Mouse (Mus musculus) midbrain, embryonic 13.5 days (tissue): ENCODE measurements around the gene Samd4. TPM values are rescaled to one million over a fixed set of nuclear protein-coding genes. Genes with fewer than 3 reads are reported as not detected.
"Not testable (repeated sequence)": the region's sequence is repeated elsewhere in the genome, so short reads cannot be mapped to it uniquely, and the experiment has no call there.

Experiments
- ATAC-seq: fragments of 200-750 bp; cut with Nextera tagmentation; 2 replicates; pipeline ENCODE4 v1.8.0; 2017; ENCODE audit warnings: mild to moderate bottlenecking, moderate TSS enrichment, moderate library complexity
- H3K27ac ChIP-seq: fragments of 300-500 bp; sonication (generic); 2 replicates; pipeline ENCODE4 v1.5.1; 2015; ENCODE audit warnings: inconsistent platforms, mild to moderate bottlenecking, moderate library complexity
- H3K27me3 ChIP-seq: fragments of 300-500 bp; sonication (generic); 2 replicates; pipeline ENCODE4 v1.6.1; 2015; ENCODE audit warnings: mild to moderate bottlenecking, inconsistent platforms
- H3K36me3 ChIP-seq: fragments of 300-500 bp; sonication (generic); 2 replicates; pipeline ENCODE4 v1.6.1; 2015; ENCODE audit warnings: mild to moderate bottlenecking, inconsistent platforms
- H3K4me1 ChIP-seq: fragments of 300-500 bp; sonication (generic); replicated peaks from 2 replicates; pipeline ENCODE4 v1.6.1; 2015; ENCODE audit warnings: inconsistent platforms
- H3K4me2 ChIP-seq: fragments of 300-500 bp; sonication (generic); replicated peaks from 2 replicates; pipeline ENCODE4 v1.6.1; 2015; ENCODE audit warnings: moderate library complexity, mild to moderate bottlenecking, inconsistent platforms
- H3K4me3 ChIP-seq: fragments of 300-500 bp; sonication (generic); replicated peaks from 2 replicates; pipeline ENCODE4 v1.5.1; 2015; ENCODE audit warnings: mild to moderate bottlenecking, inconsistent platforms
- H3K9ac ChIP-seq: fragments of 300-500 bp; sonication (generic); replicated peaks from 2 replicates; pipeline ENCODE4 v1.6.1; 2015; ENCODE audit warnings: mild to moderate bottlenecking, inconsistent platforms
- H3K9me3 ChIP-seq: fragments of 300-500 bp; sonication (generic); 2 replicates; pipeline ENCODE4 v1.6.1; 2016; ENCODE audit warnings: mild to moderate bottlenecking, inconsistent platforms
- WGBS: fragments of 180-500 bp; shearing (Covaris S2); methylation state at CpG from one replicate; pipeline ENCODE4 v1.1.7; 2015; 5-methylcytosine and 5-hydroxymethylcytosine counted together
- polyA plus RNA-seq: library from polyadenylated mRNA; unstranded; fragments of >200 nt; fragmentation: Nextera tagmentation; extraction: Ambion mirVana; gene quantifications from 2 replicates; pipeline ENCODE4 v1.2.1, GENCODE M21; 2015

The Samd4 gene
- polyA plus RNA-seq, 1 experiment from 2014 or later: 4.3 TPM

GRCm38 (mm10) chr14:47105755-47106154 lies 223.1 kb downstream of the Samd4 start:
- Histone ChIP-seq H3K4me3 (no peak overlapping the region), H3K36me3 (no peaks in the 10 kb centered on the region), H3K9me3 (no peaks in the 10 kb centered on the region), H3K27me3 (no peaks in the 10 kb centered on the region), H3K27ac (no peak overlapping the region), H3K4me2 (no peak overlapping the region), H3K9ac (no peak overlapping the region), H3K4me1 (no peaks in the 10 kb centered on the region)
- ATAC-seq: no peak
- WGBS: 97% methylated on average over 3 of the region's 3 CpGs

- no peaks in the 10 kb centered on the region for H3K4me1 ChIP-seq
- no peak for ATAC-seq
- no peaks in the 10 kb centered on the region for H3K9me3 ChIP-seq
- no peak overlapping the region for H3K9ac ChIP-seq
- no peaks in the 10 kb centered on the region for H3K27me3 ChIP-seq
- H3K36me3 ChIP-seq: no peaks in the 10 kb centered on the region
- H3K4me3 ChIP-seq: no peak overlapping the region
- H3K4me2 ChIP-seq: no peak overlapping the region
- WGBS: 85% methylated on average over 3 of the region's 3 CpGs
- H3K27ac ChIP-seq: no peak overlapping the region
Observed at GRCm38 (mm10) chr14:47107461-47107860, 224.8 kb downstream of the Samd4 start.

- ATAC-seq, H3K9me3 ChIP-seq, H3K4me3 ChIP-seq, H3K27ac ChIP-seq, H3K4me1 ChIP-seq, H3K27me3 ChIP-seq, H3K36me3 ChIP-seq, H3K9ac ChIP-seq, H3K4me2 ChIP-seq: not testable (repeated sequence)
- 89% methylated on average over 7 of the region's 7 CpGs for WGBS
Observed at GRCm38 (mm10) chr14:47110391-47110790, 227.7 kb downstream of the Samd4 start.

- Histone ChIP-seq H3K9ac (no peak overlapping the region), H3K9me3 (no peaks in the 10 kb centered on the region), H3K27ac (no peak overlapping the region), H3K27me3 (no peaks in the 10 kb centered on the region), H3K36me3 (no peaks in the 10 kb centered on the region), H3K4me1 (no peaks in the 10 kb centered on the region), H3K4me3 (no peak overlapping the region), H3K4me2 (no peak overlapping the region)
- no peak for ATAC-seq
- 59% methylated on average over 9 of the region's 9 CpGs for WGBS
Observed at GRCm38 (mm10) chr14:47111341-47111740, 228.7 kb downstream of the Samd4 start.

- no peak overlapping the region for H3K9ac ChIP-seq
- 62% methylated on average over 9 of the region's 9 CpGs for WGBS
- no peaks in the 10 kb centered on the region for H3K27me3 ChIP-seq
- no peaks in the 10 kb centered on the region for H3K9me3 ChIP-seq
- H3K4me3 ChIP-seq: no peak overlapping the region
- no peaks in the 10 kb centered on the region for H3K4me1 ChIP-seq
- 0 out of 2 replicates have a peak, but pooled peaks have one; percentile 27 for ATAC-seq
- H3K27ac ChIP-seq: no peak overlapping the region
- no peaks in the 10 kb centered on the region for H3K36me3 ChIP-seq
- no peak overlapping the region for H3K4me2 ChIP-seq
Observed at GRCm38 (mm10) chr14:47115154-47115553, 232.5 kb downstream of the Samd4 start.

GRCm38 (mm10) chr14:47116062-47116762 lies 233.6 kb downstream of the Samd4 start:
- WGBS: 86% methylated on average over 9 of the region's 10 CpGs

GRCm38 (mm10) chr14:47117522-47117921 lies 234.9 kb downstream of the Samd4 start:
- WGBS: 81% methylated on average over 7 of the region's 7 CpGs
- no peaks in the 10 kb centered on the region for H3K27me3 ChIP-seq
- H3K9ac ChIP-seq: no peak overlapping the region

More at GRCm38 (mm10) chr14:47116062-47116762, 233.6 kb downstream of the Samd4 start:
- no peaks in the 10 kb centered on the region for H3K4me1 ChIP-seq
- H3K27ac ChIP-seq: no peak overlapping the region
- no peak for ATAC-seq
- no peak overlapping the region for H3K9ac ChIP-seq
- H3K27me3 ChIP-seq: no peaks in the 10 kb centered on the region
- no peaks in the 10 kb centered on the region for H3K9me3 ChIP-seq
- H3K4me2 ChIP-seq: no peak overlapping the region
- H3K4me3 ChIP-seq: no peak overlapping the region
- H3K36me3 ChIP-seq: no peaks in the 10 kb centered on the region

GRCm38 (mm10) chr14:47127987-47128386 lies 245.3 kb downstream of the Samd4 start:
- Histone ChIP-seq H3K36me3 (no peaks in the 10 kb centered on the region), H3K4me1 (no peaks in the 10 kb centered on the region), H3K9me3 (peaks cover 4% of the 10 kb centered on the region; the same call in 1 of the 2 replicates), H3K4me3 (no peak overlapping the region), H3K27me3 (no peaks in the 10 kb centered on the region), H3K4me2 (no peak overlapping the region), H3K9ac (no peak overlapping the region), H3K27ac (no peak overlapping the region)
- 96% methylated on average over 5 of the region's 5 CpGs for WGBS
- no peak for ATAC-seq

More at GRCm38 (mm10) chr14:47117522-47117921, 234.9 kb downstream of the Samd4 start:
- no peak overlapping the region for H3K27ac ChIP-seq
- H3K4me1 ChIP-seq: no peaks in the 10 kb centered on the region
- no peaks in the 10 kb centered on the region for H3K9me3 ChIP-seq
- no peak for ATAC-seq
- no peak overlapping the region for H3K4me2 ChIP-seq
- H3K4me3 ChIP-seq: no peak overlapping the region
- H3K36me3 ChIP-seq: no peaks in the 10 kb centered on the region

- WGBS: 80% methylated on average over 10 of the region's 10 CpGs
- Histone ChIP-seq H3K9ac (no peak overlapping the region), H3K27ac (no peak overlapping the region)
Observed at GRCm38 (mm10) chr14:47133948-47134347, 251.3 kb downstream of the Samd4 start.

GRCm38 (mm10) chr14:47136637-47137036 lies 254.0 kb downstream of the Samd4 start:
- Histone ChIP-seq H3K36me3 (no peaks in the 10 kb centered on the region), H3K9me3 (no peaks in the 10 kb centered on the region), H3K27me3 (no peaks in the 10 kb centered on the region), H3K4me2 (no peak overlapping the region), H3K9ac (no peak overlapping the region), H3K27ac (no peak overlapping the region), H3K4me1 (no peaks in the 10 kb centered on the region), H3K4me3 (no peak overlapping the region)
- ATAC-seq: no peak
- whole genome bisulfite sequencing: 84% methylated on average over 5 of the region's 5 CpGs

More at GRCm38 (mm10) chr14:47133948-47134347, 251.3 kb downstream of the Samd4 start:
- no peak overlapping the region for H3K4me3 ChIP-seq
- H3K4me1 ChIP-seq: no peaks in the 10 kb centered on the region
- ATAC-seq: peak; percentile 40; the same call in 1 of the 2 replicates
- H3K9me3 ChIP-seq: no peaks in the 10 kb centered on the region
- no peak overlapping the region for H3K4me2 ChIP-seq
- no peaks in the 10 kb centered on the region for H3K27me3 ChIP-seq
- H3K36me3 ChIP-seq: no peaks in the 10 kb centered on the region

GRCm38 (mm10) chr14:47138853-47139252 lies 256.2 kb downstream of the Samd4 start:
- no peak overlapping the region for H3K4me3 ChIP-seq
- H3K27me3 ChIP-seq: no peaks in the 10 kb centered on the region
- H3K27ac ChIP-seq: no peak overlapping the region
- H3K36me3 ChIP-seq: no peaks in the 10 kb centered on the region
- no peaks in the 10 kb centered on the region for H3K9me3 ChIP-seq
- H3K4me1 ChIP-seq: no peaks in the 10 kb centered on the region
- 86% methylated on average over 3 of the region's 3 CpGs for WGBS
- no peak overlapping the region for H3K9ac ChIP-seq
- no peak for ATAC-seq
- H3K4me2 ChIP-seq: no peak overlapping the region

GRCm38 (mm10) chr14:47144326-47144725 lies 261.7 kb downstream of the Samd4 start:
- no peaks in the 10 kb centered on the region for H3K4me1 ChIP-seq
- over 99% methylated on average over 5 of the region's 5 CpGs for WGBS
- ATAC-seq: no peak

GRCm38 (mm10) chr14:47151306-47151705 lies 268.7 kb downstream of the Samd4 start:
- no peaks in the 10 kb centered on the region for H3K4me1 ChIP-seq
- H3K4me2 ChIP-seq: no peak overlapping the region
- 91% methylated on average over 6 of the region's 6 CpGs for WGBS
- no peaks in the 10 kb centered on the region for H3K36me3 ChIP-seq
- no peak overlapping the region for H3K9ac ChIP-seq
- no peaks in the 10 kb centered on the region for H3K9me3 ChIP-seq
- H3K4me3 ChIP-seq: no peak overlapping the region
- H3K27me3 ChIP-seq: no peaks in the 10 kb centered on the region
- H3K27ac ChIP-seq: no peak overlapping the region
- no peak for ATAC-seq

More at GRCm38 (mm10) chr14:47144326-47144725, 261.7 kb downstream of the Samd4 start:
- Histone ChIP-seq H3K36me3 (no peaks in the 10 kb centered on the region), H3K27me3 (no peaks in the 10 kb centered on the region), H3K4me2 (no peak overlapping the region), H3K4me3 (no peak overlapping the region), H3K9me3 (no peaks in the 10 kb centered on the region), H3K27ac (no peak overlapping the region), H3K9ac (no peak overlapping the region)
